Mouse (Mus musculus): ENCODE results near the gene Thsd7a. TPM values are rescaled to one million over a fixed set of nuclear protein-coding genes. Genes with fewer than 3 reads are reported as not detected.
A peak's percentile ranks its signal among the peaks of the same experiment; 100 is the strongest.

The Thsd7a gene
- polyA plus RNA-seq (2021), result 2.7 TPM

DNA sequence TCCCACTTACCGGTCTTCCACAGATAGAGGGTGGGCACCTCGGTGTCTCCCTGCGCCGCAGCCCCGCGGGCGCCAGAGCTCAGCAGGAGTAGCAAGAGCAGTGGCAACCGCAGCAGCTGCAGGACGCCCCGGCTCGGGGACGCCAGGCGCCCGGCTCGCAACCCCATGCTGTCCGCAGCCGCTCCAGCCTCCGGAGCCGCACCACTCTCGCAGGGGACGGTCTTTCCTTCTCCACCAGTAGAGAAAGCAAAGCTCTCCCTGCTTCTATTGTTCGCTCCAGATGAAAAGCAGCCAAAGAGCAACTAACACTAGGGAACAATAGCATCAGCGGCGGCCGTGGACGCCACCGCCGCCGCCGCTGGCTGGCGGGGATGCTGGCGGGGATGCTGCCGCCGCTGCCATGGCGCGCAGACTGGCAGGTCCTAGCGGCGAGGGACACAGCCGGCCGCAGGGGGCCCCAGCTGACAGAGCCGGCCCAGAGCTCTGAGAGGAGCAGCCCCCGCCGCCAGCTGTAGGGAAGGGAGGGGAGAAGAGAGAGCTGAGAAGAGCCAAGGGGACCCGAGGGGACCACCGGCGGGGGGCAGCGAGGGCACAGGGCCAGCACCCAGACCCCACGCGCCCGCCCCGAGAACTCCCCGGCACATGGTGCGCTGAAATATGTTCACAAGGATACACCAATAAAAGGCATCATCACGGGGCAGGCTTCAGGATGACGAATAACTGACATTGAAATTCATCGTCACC lies at the start of gene Thsd7a:
Gene Thsd7a (minus strand): TSS at position 624 of the 744 bp plus-strand sequence.
- ATAC-seq (peak; percentile 78), DNase-seq (ENCODE audit: low read depth, low spot score) (no peak)
- in situ Hi-C loops (cut with MboI; ENCODE audit: low pct_unique_long_range_greater_than_20kb), result loop anchor here (10.0 kb wide), 1 partner anchor 406 kb away; no protein-coding TSS in a partner anchor
- CTCF ChIA-PET, result interaction anchor here (1.2 kb wide), 1 partner anchor 17 kb away, joined by 3 read pairs; no protein-coding TSS in a partner anchor
- POLR2A ChIA-PET, result no interaction called here
- TF ChIP-seq CTCF (IDR thresholded peaks at IDR 0.05), result peak; percentile 8
- peaks cover 38% of the 10 kb centered on the region for H3K27me3 ChIP-seq

- POLR2A ChIA-PET, result no interaction called here
- TF ChIP-seq CTCF (IDR thresholded peaks at IDR 0.05), result no peak
- DNase-seq (ENCODE audit: low read depth, low spot score) (no peak), ATAC-seq (no peak)
- CTCF ChIA-PET, result interaction anchor here (1.1 kb wide), 1 partner anchor 16 kb away, joined by 3 read pairs; no protein-coding TSS in a partner anchor
- no peaks in the 10 kb centered on the region for H3K27me3 ChIP-seq
- in situ Hi-C loops (cut with MboI; ENCODE audit: low pct_unique_long_range_greater_than_20kb), result no loop called here
Measured at GRCm38 (mm10) chr6:12787129-12787528, 37.9 kb upstream of the Thsd7a start.

GRCm38 (mm10) chr6:12786378-12786982 lies 37.3 kb upstream of the Thsd7a start:
- ChIA-PET CTCF (interaction anchor here (1.1 kb wide), 1 partner anchor 15 kb away, joined by 3 read pairs; no protein-coding TSS in a partner anchor), POLR2A (no interaction called here)
- in situ Hi-C loops (cut with MboI; ENCODE audit: low pct_unique_long_range_greater_than_20kb), result no loop called here
- ATAC-seq (no peak), DNase-seq (ENCODE audit: low read depth, low spot score) (no peak)
- no peaks in the 10 kb centered on the region for H3K27me3 ChIP-seq
- no peak for TF ChIP-seq CTCF (IDR thresholded peaks at IDR 0.05)

DNA sequence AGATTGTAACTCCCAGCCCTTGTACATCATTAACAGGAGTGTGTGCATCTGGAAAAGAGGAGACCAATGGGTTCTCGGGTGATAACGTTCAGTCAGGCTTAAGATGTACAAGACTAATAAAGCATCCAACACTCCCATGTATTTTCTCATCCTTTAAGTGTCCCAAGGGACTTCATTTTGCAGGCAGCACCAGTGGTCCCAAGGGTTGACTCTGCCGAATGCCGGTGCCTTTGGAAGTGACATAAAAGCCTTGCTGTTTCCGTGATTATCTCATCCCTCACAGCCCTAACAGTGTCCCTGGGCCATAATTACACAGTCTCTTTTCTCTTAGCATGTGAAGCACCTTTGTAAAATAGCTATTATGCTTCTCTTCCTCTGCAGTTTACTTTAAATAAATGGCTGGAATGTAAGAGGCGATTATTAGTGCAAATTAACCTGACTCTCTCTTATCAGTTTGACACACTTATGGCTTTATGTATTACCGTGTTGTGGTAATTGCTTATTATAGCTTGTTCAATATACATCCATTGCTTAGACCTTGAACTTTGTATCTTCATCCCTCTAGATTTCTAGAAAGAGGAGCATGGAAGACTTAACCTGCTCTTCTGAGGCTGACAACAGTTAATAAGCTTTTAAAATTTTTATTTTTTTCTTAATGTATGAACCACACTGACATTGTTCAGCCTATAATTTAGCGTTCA lies 35.9 kb upstream of the Thsd7a start:
- TF ChIP-seq CTCF (IDR thresholded peaks at IDR 0.05), result no peak
- H3K27me3 ChIP-seq, result no peaks in the 10 kb centered on the region
- in situ Hi-C loops (cut with MboI; ENCODE audit: low pct_unique_long_range_greater_than_20kb), result no loop called here
- DNase-seq (ENCODE audit: low read depth, low spot score) (no peak), ATAC-seq (no peak)
- ChIA-PET POLR2A (no interaction called here), CTCF (interaction anchor here (1.1 kb wide), 1 partner anchor 11 kb away, joined by 3 read pairs; no protein-coding TSS in a partner anchor)

GRCm38 (mm10) chr6:12772799-12773198 lies 23.6 kb upstream of the Thsd7a start:
- in situ Hi-C loops (cut with MboI; ENCODE audit: low pct_unique_long_range_greater_than_20kb), result loop anchor here (5.0 kb wide), 1 partner anchor 820 kb away; no protein-coding TSS in a partner anchor
- ATAC-seq, result no peak
- no peak for TF ChIP-seq CTCF (IDR thresholded peaks at IDR 0.05)
- ChIA-PET POLR2A (no interaction called here), CTCF (no interaction called here)
- DNase-seq (ENCODE audit: low read depth, low spot score), result no peak
- H3K27me3 ChIP-seq, result no peaks in the 10 kb centered on the region

DNA sequence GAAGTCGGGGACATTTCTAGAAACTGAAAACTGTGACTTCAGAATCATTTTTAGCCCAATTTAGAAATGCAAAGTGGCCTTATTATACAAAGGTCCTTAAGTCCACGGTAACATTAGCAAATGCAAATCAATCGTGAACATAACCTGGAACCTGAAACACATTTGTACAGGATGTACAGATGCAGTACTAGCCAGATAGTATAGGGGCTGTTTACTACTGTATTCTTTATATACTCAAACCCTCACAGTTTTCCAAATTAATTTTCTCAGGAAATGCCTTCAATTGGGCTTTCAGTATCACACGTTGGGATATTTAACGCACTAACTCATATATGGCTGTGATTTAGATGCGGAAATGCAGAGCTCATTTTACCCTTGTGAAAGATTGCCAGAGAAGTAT lies 16.0 kb upstream of the Thsd7a start:
- H3K27me3 ChIP-seq, result peaks cover 12% of the 10 kb centered on the region
- no peak for TF ChIP-seq CTCF (IDR thresholded peaks at IDR 0.05)
- in situ Hi-C loops (cut with MboI; ENCODE audit: low pct_unique_long_range_greater_than_20kb), result no loop called here
- POLR2A ChIA-PET, result no interaction called here
- CTCF ChIA-PET, result no interaction called here
- DNase-seq (ENCODE audit: low read depth, low spot score) (no peak), ATAC-seq (no peak)

- ChIA-PET POLR2A (no interaction called here), CTCF (no interaction called here)
- peaks cover 13% of the 10 kb centered on the region for H3K27me3 ChIP-seq
- ATAC-seq (no peak), DNase-seq (ENCODE audit: low read depth, low spot score) (no peak)
- in situ Hi-C loops (cut with MboI; ENCODE audit: low pct_unique_long_range_greater_than_20kb), result no loop called here
- TF ChIP-seq CTCF (IDR thresholded peaks at IDR 0.05), result no peak
Measured at GRCm38 (mm10) chr6:12764606-12765005, 15.4 kb upstream of the Thsd7a start.

GRCm38 (mm10) chr6:12763816-12764215 lies 14.6 kb upstream of the Thsd7a start:
- peaks cover 18% of the 10 kb centered on the region for H3K27me3 ChIP-seq
- POLR2A ChIA-PET, result no interaction called here
- no peak for DNase-seq (ENCODE audit: low read depth, low spot score)
- no peak for TF ChIP-seq CTCF (IDR thresholded peaks at IDR 0.05)
- in situ Hi-C loops (cut with MboI; ENCODE audit: low pct_unique_long_range_greater_than_20kb), result no loop called here
- CTCF ChIA-PET, result no interaction called here
- no peak for ATAC-seq

DNA sequence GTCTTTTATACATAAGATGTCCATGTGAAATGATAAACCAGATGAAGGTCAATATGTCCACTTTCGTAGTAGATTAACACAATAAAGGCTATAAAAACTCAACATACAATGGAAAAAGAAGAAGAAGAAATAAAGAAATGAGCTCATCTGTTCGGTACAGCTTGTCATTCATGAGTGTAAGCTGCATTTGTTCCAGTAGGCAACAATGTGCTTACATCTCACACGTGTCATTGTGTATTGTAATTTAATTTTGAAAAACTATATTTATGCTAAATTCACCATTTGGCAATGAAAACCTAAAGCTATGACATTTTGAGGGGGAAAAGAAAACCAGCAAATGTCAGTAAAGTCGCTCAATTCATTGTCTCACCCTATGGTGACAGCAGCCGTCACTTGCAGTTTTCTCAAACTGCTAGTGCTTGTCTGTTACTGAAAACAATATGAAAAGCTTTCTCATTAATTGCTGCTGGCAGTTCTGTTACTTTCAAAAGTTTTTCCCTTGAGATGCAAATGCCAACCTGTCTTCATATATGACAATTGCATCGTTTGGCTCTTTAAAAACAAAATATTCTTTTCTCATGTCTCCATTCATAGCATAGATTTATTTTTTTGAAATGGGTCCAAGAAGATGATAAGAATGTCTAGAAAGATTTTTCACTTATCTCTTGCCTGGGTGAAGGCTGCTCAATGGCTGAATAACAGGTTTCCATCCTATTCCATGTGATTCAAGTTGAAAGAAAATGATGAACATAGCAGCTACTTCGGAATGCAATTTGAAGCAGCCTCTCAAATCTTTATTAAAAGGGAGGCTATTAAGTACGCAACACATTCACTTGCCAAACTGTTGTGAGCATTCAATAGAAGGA lies 10.4 kb upstream of the Thsd7a start:
- in situ Hi-C loops (cut with MboI; ENCODE audit: low pct_unique_long_range_greater_than_20kb), result no loop called here
- CTCF ChIA-PET, result interaction anchor here (1.3 kb wide), 1 partner anchor 12 kb away, joined by 3 read pairs; no protein-coding TSS in a partner anchor
- TF ChIP-seq CTCF (IDR thresholded peaks at IDR 0.05), result no peak
- POLR2A ChIA-PET, result no interaction called here
- DNase-seq (ENCODE audit: low read depth, low spot score), result no peak
- ATAC-seq, result no peak
- peaks cover 21% of the 10 kb centered on the region for H3K27me3 ChIP-seq

GRCm38 (mm10) chr6:12752297-12752696 lies 3.1 kb upstream of the Thsd7a start:
- no peak for DNase-seq (ENCODE audit: low read depth, low spot score)
- ATAC-seq, result no peak
- H3K27me3 ChIP-seq, result peaks cover 30% of the 10 kb centered on the region
- no peak for TF ChIP-seq CTCF (IDR thresholded peaks at IDR 0.05)
- in situ Hi-C loops (cut with MboI; ENCODE audit: low pct_unique_long_range_greater_than_20kb), result no loop called here
- POLR2A ChIA-PET, result no interaction called here
- CTCF ChIA-PET, result no interaction called here
